Mouse (Mus musculus): ENCODE results near the gene 4930519G04Rik. TPM values are rescaled to one million over a fixed set of nuclear protein-coding genes. Genes with fewer than 3 reads are reported as not detected.
"Not testable (repeated sequence)": the region's sequence is repeated elsewhere in the genome, so short reads cannot be mapped to it uniquely, and the experiment has no call there.

4930519G04Rik gene
- polyA plus RNA-seq, 1 experiment: not detected

- DNase-seq (ENCODE audit: low spot score): not testable (repeated sequence)
Observed at GRCm38 (mm10) chr5:114842155-114842554, 11.3 kb upstream of the 4930519G04Rik start.

DNA sequence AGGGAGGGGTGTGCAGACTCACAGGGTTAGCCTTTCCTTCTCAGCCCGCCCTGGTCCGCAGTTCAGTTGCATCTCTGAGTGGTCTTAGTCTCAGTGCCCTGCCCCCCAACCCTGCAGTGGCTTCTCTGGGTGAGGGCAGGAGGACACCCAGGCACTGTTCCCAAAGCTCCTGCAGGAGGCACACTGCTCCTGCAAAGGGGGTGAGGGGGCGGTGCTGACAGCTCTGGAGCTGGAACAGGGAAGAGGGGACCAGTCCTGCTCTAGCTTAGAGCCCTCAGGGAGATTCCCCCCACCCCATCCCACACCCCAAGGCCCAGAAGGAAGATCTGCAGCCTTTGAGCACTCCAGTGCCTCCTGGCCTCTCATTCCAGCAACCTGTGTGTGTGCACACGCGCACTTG, 10.8 kb upstream of the 4930519G04Rik start:
- DNase-seq (ENCODE audit: low spot score): no peak

GRCm38 (mm10) chr5:114844371-114844770, 9.1 kb upstream of the 4930519G04Rik start:
- not testable (repeated sequence) for DNase-seq (ENCODE audit: low spot score)

GRCm38 (mm10) chr5:114851565-114852236, 1.8 kb upstream of the 4930519G04Rik start:
- no peak for DNase-seq (ENCODE audit: low spot score)

GRCm38 (mm10) chr5:114858582-114858981, 5.1 kb downstream of the 4930519G04Rik start, which contains the start of gene Gm9936:
Gm9936 (minus strand) TSS chr5:114858682.
- DNase-seq (ENCODE audit: low spot score): no peak

DNA sequence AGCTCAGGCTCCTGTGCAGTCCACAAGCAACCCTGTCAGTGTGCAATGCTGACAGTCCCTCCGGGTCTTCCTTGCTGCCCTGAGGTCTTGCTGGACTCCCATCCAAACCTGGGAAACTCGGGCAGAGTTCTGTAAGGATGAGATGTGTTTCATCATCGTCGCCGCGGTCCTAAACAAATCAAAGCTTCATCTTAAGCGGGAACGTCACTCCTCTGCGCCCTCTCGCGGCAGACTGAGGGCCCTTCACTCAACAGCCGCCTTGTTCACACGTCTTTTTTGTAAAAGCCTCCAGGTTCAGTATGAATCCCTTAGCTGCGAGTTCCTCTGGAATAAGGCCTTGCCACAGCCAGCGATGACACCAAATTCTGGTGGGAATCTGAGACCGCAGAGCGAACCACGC, 5.8 kb downstream of the 4930519G04Rik start:
- DNase-seq (ENCODE audit: low spot score): peak; percentile 51

DNA sequence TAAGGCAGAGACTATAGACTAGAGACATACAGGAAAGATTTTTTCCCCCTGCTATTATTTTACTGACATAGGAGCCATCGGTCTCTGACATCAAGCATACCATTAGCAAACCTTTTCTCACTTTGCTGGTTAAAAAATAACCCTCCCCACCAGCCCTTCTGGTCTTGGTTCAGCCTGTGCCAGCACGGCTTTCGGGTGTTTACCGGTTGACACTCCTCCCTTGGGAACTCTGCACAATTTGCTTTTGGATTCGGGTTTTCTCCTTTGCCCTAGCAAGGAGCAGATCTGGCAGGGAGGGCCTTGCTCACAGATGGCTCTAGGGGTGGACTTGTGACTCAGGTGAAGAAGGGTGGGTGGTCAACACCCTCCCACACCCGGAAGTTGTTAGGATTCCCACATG, 8.3 kb downstream of the 4930519G04Rik start:
- DNase-seq (ENCODE audit: low spot score): no peak

GRCm38 (mm10) chr5:114864813-114865212, 11.3 kb downstream of the 4930519G04Rik start:
- no peak for DNase-seq (ENCODE audit: low spot score)

- DNase-seq (ENCODE audit: low spot score): no peak
Observed at GRCm38 (mm10) chr5:114865279-114865678, 11.8 kb downstream of the 4930519G04Rik start.

DNA sequence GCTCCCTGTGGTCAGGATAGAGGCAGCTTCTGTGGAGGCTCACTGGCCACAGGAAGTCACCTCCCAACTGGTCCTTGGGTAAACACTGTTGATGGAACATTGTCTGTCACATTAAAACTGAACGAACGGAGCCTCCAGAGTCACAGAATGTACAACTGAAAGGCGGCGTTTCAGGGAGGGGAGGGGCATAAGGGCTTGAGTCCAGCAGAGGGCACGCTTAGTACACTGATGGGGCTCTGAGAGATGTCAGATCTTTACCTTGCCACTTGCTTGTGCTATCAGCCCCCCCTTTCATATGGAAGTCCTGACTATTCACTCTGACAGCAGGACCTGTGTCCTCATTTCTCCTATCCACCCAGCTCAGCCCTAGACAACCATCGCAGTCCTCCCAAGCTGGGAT, 22.4 kb downstream of the 4930519G04Rik start:
- no peak for DNase-seq (ENCODE audit: low spot score)

DNA sequence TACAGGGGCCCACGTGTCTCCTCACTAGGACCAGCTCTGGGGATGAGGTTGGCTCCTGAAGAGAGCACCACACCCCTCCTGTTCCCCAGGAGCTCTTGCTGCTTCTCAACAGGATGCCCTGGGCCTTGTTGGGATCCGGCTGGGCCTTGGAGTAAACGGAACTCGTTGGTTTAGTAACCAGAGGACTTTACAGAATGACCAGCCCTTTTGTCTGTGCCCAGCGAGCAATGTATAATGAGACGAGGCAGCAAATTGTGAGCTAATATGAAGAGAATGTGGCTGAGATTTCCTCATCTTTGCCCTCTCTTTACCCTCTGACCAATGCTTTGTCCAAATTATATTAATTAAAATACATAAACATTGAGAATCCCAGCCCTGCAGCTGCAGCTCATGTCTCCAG, 22.9 kb downstream of the 4930519G04Rik start:
- no peak for DNase-seq (ENCODE audit: low spot score)

DNA sequence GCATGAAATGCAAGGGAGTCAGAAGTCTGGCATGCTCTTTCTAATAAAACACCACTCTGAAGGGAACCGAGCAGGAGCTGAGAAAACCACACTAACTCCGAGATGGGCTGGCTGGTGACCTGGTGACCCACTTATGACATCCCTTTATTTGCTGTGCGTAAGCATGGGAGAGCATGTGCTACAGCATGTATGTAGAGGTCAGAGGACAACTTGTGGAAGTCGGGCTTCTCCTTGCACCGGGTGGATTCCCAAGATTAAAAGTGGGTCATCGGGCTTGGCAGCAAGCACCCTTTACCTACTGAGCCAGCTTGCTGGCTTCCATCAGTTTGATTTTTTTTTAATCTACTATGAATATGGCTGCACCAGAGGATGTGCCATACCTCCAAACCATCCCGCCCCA, 24.0 kb downstream of the 4930519G04Rik start:
- DNase-seq (ENCODE audit: low spot score): no peak

DNA sequence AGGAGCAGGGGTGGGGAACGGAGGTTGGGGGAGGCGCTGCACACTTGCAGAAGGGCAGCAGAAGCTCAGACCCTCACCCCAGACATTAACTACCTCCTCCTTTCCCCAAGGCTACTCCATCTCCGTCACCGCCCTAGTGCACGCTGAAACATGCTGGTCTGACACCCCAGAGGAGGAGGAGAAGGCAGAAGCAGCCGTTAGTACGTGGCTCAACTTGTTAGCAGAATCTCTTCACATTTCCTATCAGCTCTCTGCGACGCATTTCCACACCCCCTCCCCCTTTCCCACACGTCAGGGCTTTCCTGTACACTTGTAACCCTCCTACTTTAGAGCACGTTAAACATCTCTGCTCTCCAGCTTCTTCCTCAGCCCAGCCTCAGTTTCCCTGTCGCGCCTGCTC, 25.9 kb downstream of the 4930519G04Rik start:
- no peak for DNase-seq (ENCODE audit: low spot score)

GRCm38 (mm10) chr5:114882319-114882718, 28.9 kb downstream of the 4930519G04Rik start:
- DNase-seq (ENCODE audit: low spot score): peak; percentile 7

DNA sequence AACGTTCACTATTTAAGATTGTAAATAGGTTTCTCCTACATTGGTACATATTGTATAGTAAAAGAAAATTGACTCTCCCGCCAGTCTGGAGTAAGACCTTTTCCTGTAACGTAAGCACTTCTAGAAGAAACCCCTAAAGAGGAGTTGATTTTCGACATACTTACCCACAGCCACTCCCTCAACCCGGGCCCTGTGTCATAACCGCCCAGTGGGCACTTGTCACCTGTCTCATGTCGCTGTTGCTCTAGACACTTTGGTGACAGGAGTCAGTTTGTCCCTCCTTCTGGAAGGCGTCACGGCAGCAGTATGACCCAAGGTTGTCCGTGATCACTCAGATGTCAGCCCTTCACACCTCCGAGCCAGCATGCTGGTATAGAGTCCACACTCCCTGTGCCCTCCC, 29.6 kb downstream of the 4930519G04Rik start:
- DNase-seq (ENCODE audit: low spot score): no peak

- no peak for DNase-seq (ENCODE audit: low spot score)
Observed at GRCm38 (mm10) chr5:114886801-114887200, 33.3 kb downstream of the 4930519G04Rik start.

GRCm38 (mm10) chr5:114888995-114889394, 35.5 kb downstream of the 4930519G04Rik start:
- no peak for DNase-seq (ENCODE audit: low spot score)

DNA sequence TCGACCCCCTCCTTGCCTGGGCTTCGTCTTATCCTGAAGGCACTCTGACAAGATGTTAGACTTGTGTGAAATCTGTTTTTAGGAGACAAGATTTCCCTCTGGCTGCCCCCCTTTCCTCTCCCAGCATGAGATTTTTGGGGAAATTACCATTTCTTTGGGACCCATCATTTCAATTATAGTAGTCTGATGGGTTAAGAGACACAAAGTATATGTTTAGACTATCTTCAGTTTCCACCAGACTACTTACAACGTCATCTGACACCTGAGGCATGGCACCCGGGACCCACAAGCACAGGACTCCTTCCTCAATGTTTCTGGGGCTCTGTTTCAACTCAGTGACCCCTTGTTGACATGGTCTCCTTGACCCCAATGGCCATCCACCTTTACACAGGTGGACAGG, 42.1 kb downstream of the 4930519G04Rik start:
- DNase-seq (ENCODE audit: low spot score): no peak

DNA sequence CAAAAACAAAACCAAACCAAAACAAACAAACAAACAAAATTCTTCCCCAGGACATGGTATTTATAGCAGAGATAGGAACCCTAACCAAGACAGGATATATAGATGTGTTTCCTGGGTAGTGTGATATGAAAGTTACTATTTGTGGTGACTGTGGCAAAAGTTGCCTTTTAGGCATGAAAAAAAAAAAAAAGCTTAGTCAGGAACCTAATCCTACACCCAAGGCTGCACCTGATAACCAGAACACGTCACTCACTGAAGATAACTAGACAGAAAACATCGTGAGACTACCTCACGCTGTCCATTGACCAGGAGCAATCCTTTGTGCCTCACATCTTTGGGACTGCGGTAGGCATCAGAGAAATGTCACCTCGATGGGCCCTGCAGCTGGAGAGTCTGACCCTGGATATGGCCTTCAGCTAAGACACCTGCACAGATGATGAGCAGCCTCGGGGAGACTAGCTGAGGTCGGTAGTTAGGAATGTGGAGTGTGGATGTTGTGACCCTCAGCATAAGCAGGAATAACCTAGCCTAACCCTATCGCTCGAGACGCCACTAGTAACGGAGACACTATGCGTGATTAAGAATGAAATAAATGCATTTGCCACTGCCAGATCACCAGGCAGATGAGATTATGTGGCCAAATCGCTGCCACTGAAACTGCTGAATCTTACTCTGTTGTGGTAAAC, 43.4 kb downstream of the 4930519G04Rik start, which contains the start of gene Oasl2:
Gene Oasl2 (plus strand): TSS at position 249 of the 686 bp plus-strand sequence.
- DNase-seq (ENCODE audit: low spot score): no peak

DNA sequence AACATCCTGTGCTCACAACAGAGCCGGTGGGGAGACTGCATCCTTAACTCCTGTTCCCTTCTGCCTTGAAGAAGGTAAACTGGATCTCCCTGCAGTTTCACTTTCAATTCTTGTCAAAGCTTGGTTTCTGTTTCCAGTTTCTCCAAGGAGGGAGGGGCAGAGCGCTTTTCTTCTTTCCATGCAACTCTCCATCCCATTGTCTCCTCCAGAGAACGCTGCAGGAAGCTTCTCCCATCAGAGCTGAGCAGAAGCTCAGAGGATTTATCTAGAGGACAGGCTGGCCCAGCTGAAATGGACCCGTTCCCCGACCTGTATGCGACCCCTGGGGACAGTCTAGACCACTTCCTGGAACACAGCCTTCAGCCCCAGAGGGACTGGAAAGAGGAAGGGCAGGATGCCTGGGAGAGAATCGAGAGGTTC, 43.9 kb downstream of the 4930519G04Rik start:
- DNase-seq (ENCODE audit: low spot score): no peak

DNA sequence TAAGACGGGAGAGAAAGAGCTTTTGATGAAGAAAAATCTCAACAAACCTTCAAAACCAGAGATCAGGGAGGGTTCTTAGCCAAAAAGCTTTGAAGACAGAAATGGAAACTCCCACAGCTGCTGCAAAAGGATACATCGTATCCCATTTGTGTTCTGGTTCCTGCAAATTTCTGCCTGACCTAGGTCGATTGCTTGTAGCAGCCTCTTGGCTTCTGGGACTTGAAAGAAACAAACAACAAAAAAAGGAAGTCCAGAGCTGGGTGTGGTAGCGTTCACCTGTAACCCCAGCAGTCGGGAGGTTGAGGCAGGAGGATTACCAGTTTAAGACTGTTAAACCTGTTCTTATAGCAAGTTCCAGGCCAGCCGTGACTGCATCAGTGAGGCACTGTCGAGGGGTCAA, 45.4 kb downstream of the 4930519G04Rik start:
- no peak for DNase-seq (ENCODE audit: low spot score)

GRCm38 (mm10) chr5:114902413-114902812, 48.9 kb downstream of the 4930519G04Rik start:
- DNase-seq (ENCODE audit: low spot score): no peak

DNA sequence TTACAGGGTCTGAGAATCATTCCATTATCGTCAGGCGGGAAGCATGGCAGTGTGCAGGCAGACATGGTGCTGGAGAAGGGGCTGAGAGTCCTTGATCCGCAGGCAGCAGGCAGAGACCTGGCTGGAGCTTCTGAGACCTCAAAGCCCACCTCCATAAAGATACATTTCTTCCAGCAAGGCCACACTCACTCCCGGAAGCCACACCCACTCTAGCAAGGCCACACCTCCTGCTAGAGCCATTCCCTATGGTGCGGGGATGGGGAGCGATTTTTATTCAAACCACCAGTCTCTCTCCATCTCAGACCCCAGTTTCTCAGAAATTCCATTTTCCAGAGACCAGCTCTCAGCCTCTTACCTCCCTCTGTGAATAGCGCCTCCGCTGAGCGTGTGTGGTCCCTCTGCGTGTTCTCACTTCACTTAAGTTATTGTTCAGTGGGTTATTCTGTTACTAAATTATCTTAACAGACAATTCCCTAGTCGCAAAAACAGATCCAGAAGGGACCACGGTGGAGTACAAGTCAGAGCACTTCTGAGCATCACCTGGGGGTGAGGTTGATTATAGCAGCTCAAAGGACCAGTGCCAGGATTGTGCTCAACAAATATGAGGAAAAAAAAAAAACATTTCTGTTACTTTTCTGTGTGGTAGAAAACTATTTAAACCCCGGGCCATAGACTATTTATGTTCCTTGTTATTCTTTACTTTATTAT, 55.3 kb downstream of the 4930519G04Rik start:
- DNase-seq (ENCODE audit: low spot score): no peak
